Mouse (Mus musculus) MEL-GATA-1-ER (cell line): ENCODE measurements at regions not wholly inside any gene's neighbourhood (a gene's known extent, or its start where the extent isn't known, plus 50 kb on each side); places are given as distances from the start of the nearest gene placed in this dataset.

ENCODE experiments used
- DNase-seq: peaks from one replicate; pipeline ENCODE4 v3.0.0-alpha.2; 2012; ENCODE audit warnings: low read depth; ENCODE audit errors: extremely low read depth

DNA sequence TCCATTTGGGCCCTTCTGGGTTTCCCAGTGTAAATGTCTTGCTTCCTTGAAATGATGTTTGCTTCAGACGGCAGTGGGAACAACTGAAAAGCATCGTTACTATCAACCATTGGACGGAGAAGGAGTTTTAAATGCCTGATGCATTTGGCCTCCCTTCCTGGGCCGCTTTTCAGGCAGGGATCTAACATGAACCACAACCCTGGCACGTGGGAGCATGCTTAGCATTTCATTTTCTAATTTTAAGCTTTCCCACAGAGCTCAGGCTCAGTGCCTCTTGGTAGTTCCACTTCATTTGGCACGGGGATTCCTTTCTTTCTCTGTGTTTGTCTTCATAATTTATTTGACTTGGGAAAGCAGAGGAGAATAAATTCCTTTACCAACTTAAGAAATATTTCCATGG lies 406.6 kb upstream of the Nbea start:
- no peak for DNase-seq

DNA sequence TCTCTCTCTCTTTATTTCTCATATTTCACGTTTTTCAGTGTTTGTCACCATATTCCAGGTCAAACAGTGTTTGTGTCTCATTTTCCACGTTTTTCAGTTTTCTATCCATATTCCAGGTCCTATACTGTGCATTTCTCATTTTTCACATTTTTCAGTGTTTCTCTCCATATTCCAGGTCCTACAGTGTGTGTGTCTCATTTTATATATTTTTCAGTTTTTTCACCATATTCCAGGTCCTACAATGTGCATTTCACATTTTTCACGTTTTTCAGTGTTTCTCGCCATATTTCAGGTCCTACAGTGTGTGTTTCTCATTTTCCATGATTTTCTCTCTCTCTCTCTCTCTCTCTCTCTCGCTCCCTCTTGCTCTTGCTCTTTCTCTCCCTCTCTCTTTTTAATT lies 391.9 kb upstream of the Nbea start:
- peak; percentile 25 for DNase-seq

DNA sequence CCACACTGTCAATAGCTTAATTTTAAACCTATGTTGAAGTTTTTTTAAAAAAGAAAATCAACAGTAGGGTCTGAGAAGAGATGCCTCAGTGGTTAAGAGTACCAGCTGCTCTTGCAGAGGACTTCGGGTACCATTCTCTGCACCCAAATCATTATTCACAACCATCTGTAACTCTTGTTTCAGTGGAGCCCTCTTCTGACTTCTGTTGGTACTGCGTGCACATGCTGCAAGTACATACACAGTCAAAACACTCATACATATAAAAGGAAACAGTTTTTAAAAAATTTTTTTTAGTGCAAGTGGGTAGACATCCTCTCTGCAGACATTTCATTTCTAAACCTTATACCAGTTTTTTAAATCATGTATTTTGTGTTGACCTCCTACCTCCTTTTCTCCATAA lies 352.7 kb upstream of the Nbea start:
- DNase-seq, result no peak

- DNase-seq, result no peak
Observed at GRCm38 (mm10) chr3:56504445-56504844, 320.9 kb upstream of the Nbea start.

DNA sequence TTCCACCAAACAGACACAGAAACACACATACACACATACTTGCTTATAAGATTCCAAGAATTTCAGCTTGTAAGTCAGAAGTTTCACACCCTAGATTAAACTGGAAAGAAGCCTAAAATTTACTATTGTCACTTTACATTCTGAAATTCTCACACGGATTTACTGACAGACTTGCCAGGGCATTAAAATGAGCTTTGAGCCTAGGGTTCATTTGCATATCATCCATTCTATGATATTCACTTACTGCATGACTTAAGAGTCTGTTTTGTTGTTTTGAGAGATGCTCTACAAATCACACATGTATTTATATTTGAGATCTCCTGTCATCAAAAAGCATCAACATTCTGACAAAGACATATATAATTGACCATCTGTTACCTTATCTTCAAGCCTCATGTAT lies 315.8 kb upstream of the Nbea start:
- DNase-seq, result no peak

- DNase-seq, result no peak
Observed at GRCm38 (mm10) chr3:56493937-56494336, 310.4 kb upstream of the Nbea start.

GRCm38 (mm10) chr3:56489154-56489553 lies 305.7 kb upstream of the Nbea start:
- no peak for DNase-seq

GRCm38 (mm10) chr3:56485550-56486400 lies 302.3 kb upstream of the Nbea start:
- no peak for DNase-seq

GRCm38 (mm10) chr3:56484096-56484495 lies 300.6 kb upstream of the Nbea start:
- no peak for DNase-seq

DNA sequence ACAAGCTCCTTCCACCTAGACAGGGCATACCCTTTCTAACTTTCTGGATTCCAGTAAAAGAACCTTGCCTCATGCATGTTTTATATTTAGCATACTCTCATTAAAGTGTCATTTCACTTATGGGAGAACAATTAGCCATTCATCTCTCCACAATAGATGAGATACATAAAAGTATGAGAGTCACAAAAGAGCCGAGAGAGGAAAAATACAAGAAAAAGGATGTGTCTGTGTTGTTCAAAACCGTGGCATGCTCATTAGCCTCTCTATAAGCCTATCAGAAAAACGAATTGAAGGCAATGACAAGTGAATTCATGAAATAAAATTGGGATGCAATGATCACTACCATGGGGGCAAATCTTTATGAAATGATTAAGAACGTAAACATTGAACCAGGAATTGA lies 299.9 kb upstream of the Nbea start:
- no peak for DNase-seq

- no peak for DNase-seq
Observed at GRCm38 (mm10) chr3:56479529-56479928, 296.0 kb upstream of the Nbea start.

GRCm38 (mm10) chr3:56478544-56479140 lies 295.1 kb upstream of the Nbea start:
- DNase-seq, result no peak

- DNase-seq, result no peak
Observed at GRCm38 (mm10) chr3:56475529-56476527, 292.3 kb upstream of the Nbea start.

DNA sequence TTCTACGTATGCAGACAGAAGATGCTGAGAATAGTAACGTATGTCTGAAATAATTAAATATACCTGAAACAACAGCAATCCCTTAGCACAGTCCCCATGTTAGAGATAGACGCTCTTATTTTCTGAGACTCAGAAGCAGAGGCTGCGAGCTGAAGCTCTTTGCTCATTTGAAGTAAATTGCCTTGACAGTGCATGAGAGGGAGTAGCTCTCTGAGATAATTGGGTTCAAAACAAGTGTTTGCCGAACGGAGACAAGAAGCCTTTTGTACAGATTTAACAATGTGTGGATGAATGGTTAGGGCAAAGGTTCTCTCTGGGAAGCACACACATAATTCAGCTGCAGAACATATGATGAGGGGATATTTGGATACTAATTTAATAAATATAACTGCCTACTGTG lies 289.1 kb upstream of the Nbea start:
- no peak for DNase-seq

DNA sequence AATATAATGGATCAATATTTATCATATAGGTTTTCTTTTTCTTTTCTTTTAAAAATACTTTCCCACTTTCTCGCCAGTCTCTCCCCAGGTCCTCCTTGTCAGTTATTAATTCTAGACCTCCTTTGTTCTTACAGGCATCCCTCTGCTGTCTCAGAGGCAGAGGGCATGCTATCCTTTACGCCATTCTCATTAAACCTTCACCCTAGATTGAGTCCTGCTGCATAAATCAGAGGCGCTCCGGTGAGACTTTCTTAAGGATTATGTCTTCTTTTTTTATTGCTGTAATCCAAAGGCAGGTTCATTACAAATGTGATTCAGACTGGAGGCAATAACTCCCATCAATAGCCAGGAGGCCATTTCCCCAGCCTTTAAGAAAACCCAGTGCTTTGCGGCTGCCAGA lies 288.3 kb upstream of the Nbea start:
- DNase-seq, result no peak

DNA sequence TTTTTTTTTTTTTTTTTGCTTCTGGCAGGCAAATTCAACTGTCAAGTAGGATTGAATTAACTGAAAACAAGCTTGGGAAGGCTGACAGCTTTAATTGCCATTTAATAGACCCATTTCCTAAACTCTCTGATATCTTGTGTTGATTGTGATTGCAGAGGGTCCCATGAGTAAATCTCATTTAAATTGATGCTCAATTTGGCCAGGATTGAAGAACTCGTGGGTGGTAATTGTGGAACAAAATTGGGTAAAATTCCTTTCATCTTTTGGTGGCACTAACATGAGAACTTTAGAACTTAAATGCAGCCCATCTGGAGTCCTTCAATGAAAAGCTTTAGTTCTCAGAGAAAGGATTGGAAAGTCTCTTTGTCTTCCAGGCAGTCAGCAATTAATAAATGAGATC lies 287.7 kb upstream of the Nbea start:
- DNase-seq, result no peak

GRCm38 (mm10) chr3:56457625-56458024 lies 274.1 kb upstream of the Nbea start:
- no peak for DNase-seq

GRCm38 (mm10) chr3:56456317-56456716 lies 272.8 kb upstream of the Nbea start:
- DNase-seq, result no peak

DNA sequence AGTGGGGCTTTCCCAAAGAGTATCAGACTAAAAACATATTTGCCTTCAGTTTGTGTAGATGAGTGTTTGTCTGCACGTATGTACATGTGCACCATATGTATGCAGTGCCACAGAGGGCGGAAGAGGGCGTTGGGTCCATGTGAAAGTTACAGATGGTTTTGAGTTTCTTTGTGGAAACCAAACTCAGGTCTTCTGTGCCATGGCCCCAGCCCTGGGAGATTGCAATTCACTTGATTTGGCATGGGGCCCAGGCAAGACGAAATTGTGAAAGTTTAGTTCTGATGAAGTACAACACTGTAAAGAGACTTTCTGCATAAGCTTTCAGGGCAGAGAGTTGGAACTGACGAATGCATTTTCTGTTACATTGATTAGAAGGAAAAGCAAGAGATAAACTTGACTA lies 255.4 kb upstream of the Nbea start:
- no peak for DNase-seq

DNA sequence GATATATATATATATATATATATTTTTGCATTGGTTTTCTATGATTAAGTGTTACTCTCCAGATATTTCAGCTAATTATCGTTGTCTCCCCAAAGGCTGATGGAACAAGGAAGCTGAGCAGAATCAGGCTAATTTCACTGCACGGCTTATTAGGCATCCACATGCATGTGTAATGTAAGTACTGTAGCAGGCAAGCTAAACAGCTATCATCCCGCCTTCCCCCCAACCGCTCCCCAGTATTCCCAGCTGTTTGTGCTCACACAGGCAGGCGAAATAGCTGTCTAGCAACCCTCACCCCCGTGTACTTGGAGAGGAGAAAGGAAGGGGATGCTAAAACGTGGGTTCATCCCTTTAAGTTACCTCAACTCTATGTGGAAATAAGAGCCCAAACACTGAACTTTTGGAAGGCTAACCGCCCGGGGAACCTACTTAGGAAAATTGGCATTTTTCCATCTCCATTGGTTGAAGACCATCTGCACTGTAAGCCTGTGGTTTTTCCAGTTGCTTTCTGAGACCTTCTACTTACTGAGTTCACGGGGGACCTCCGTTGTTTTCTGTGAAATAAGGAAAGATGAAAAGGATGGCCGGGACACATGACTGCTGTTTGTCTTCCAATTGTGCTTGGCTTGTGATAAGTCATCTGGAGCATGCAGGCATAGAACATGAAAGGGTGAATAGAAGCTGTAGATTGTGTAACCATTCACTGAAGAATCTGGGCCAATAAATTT lies 254.7 kb upstream of the Nbea start:
- no peak for DNase-seq

GRCm38 (mm10) chr3:56437058-56437457 lies 253.6 kb upstream of the Nbea start:
- DNase-seq, result no peak
